Mouse (Mus musculus) gonadal fat pad, adult 2 months (tissue): ENCODE measurements around the gene Obp1a. TPM values are rescaled to one million over a fixed set of nuclear protein-coding genes. Genes with fewer than 3 reads are reported as not detected.

Source experiments
- DNase-seq: peaks from one replicate; pipeline ENCODE4 v3.0.0-alpha.2; 2012; ENCODE audit warnings: low read depth
- polyA plus RNA-seq: library from polyadenylated mRNA; depleted of rRNA; stranded (reverse); fragments of >200 nt; gene quantifications from 2 replicates; pipeline ENCODE4 v1.2.3, GENCODE M21; 2012; rRNA removed

The Obp1a gene
- not detected in 2 replicates for polyA plus RNA-seq

DNA sequence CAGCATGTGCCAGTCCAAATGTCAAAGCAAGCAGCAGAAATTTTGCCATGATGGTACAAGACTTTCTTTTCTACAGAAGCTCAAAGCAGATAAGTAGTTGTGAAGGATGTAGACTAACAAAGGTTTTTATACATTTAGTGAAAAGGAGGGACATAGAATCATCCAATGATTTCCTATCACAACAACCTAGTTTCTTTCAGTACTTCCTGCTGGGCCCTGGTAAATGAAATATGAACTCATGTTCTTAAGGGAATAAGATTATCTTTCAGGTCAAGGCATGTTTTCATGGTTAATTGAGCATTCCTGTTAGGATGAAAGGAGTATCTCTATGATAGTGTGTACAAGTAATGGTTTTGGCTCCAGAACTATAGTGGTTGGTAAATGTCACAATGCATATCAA lies at the start of gene Obp1a:
Gene Obp1a (minus strand): TSS at position 101 of the 400 bp plus-strand sequence.
- no peak for DNase-seq

DNA sequence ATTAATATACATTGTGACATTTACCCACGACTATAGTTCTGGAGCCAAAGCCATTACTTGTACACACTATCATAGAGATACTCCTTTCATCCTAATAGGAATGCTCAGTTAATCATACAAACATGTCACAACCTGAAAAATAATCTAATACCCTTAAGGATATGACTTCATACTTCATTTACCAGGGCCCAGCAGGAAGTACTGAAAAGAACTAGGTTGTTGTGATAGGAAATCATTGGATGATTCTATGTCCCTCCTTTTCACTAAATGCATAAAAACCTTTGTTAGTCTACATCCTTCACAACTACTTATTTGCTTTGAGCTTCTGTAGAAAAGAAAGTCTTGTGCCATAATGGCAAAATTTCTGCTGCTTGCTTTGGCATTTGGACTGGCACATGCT lies 34.0 kb upstream of the Obp1a start, which contains the start of gene Gm5938:
Gene Gm5938 (plus strand): TSS at position 301 of the 400 bp plus-strand sequence.
- DNase-seq = no peak

Other genes with a start within 250 kb of the Obp1a start
- gene Pbsn, start 237.8 kb downstream of the Obp1a start, polyA plus RNA-seq = not detected in 2 replicates
- 0.36 and 0.44 TPM in 2 replicates for gene Gm14744, start 226.6 kb downstream of the Obp1a start, polyA plus RNA-seq
- not detected in 2 replicates for gene 5430402E10Rik, start 166.3 kb downstream of the Obp1a start, polyA plus RNA-seq
- gene Gm5938, start 34.1 kb upstream of the Obp1a start, polyA plus RNA-seq = not detected in 2 replicates
- not detected in 2 replicates for gene Obp1b, start 95.4 kb upstream of the Obp1a start, polyA plus RNA-seq
- not detected in 2 replicates for gene Gm14743, start 154.5 kb upstream of the Obp1a start, polyA plus RNA-seq